Mouse (Mus musculus): ENCODE results near the gene Edn1. TPM values are rescaled to one million over a fixed set of nuclear protein-coding genes. Genes with fewer than 3 reads are reported as not detected.

Edn1 gene
- polyA plus RNA-seq, 1 experiment from 2014 or later: 1.1 TPM

DNA sequence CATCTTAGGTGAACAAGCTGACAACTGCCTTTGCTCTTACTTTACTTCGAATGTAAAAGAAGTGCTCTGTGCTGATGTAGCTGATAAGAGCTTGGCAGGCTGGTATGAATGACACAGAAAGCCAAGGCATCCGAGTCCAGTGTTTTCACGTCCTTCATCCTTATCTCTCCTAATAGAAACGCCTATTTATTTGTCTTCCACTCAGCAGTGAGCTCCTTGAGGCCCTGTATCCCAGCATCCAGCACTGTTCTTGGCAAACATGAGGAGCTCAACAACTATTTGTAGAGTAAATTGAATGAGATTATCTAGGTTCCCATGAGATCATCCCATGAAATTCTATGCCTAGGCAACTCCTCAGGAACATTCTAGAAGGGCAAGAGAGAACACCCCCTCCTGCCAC is 35.1 kb downstream of the Edn1 start:
- DNase-seq (ENCODE audit: low spot score) (no peak), ATAC-seq (ENCODE audit: insufficient read depth, low FRiP score, low TSS enrichment) (no peak)
- Histone ChIP-seq H3K27ac (ENCODE audit: low read depth, low read length) (no peak overlapping the region), H3K4me3 (ENCODE audit: low read depth, low read length) (no peak overlapping the region), H3K36me3 (ENCODE audit: control insufficient read depth, insufficient read depth, low read length) (no peaks in the 10 kb centered on the region), H3K4me1 (ENCODE audit: control insufficient read depth, insufficient read depth, low read length) (no peaks in the 10 kb centered on the region), H3K27me3 (ENCODE audit: control insufficient read depth, insufficient read depth, low read length) (no peaks in the 10 kb centered on the region), H3K4me2 (ENCODE audit: low read depth) (no peak overlapping the region), H3K9ac (ENCODE audit: low read length) (no peak overlapping the region), H3K9me3 (ENCODE audit: control insufficient read depth, low read length) (no peaks in the 10 kb centered on the region)
- 80% methylated on average over 4 of the region's 4 CpGs for WGBS

DNA sequence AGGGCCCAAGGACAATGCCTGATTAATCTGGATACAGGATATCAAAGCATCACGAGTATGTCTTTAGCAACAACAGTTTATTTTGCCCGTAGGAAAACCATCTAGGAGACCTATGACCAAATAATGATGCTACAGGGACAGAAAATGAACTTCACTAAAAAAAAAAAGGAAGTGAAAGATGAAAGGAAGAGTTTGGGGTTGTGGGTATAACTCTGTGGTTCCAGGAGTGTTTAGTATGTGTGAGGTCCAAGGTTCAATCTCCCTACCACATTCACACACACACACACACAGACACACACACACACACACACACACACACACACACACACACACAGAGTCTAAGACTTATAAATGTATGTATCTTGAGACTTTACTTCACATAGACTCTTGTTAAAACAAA is 35.8 kb downstream of the Edn1 start:
- no peaks in the 10 kb centered on the region for H3K9me3 ChIP-seq (ENCODE audit: control insufficient read depth, low read length)
- H3K27ac ChIP-seq (ENCODE audit: low read depth, low read length): no peak overlapping the region
- no peaks in the 10 kb centered on the region for H3K27me3 ChIP-seq (ENCODE audit: control insufficient read depth, insufficient read depth, low read length)
- DNase-seq (ENCODE audit: low spot score): no peak
- no peak overlapping the region for H3K9ac ChIP-seq (ENCODE audit: low read length)
- H3K4me3 ChIP-seq (ENCODE audit: low read depth, low read length): no peak overlapping the region
- no peaks in the 10 kb centered on the region for H3K4me1 ChIP-seq (ENCODE audit: control insufficient read depth, insufficient read depth, low read length)
- no peak overlapping the region for H3K4me2 ChIP-seq (ENCODE audit: low read depth)
- 87% methylated on average over 2 of the region's 2 CpGs for WGBS
- no peak for ATAC-seq (ENCODE audit: insufficient read depth, low FRiP score, low TSS enrichment)
- H3K36me3 ChIP-seq (ENCODE audit: control insufficient read depth, insufficient read depth, low read length): no peaks in the 10 kb centered on the region

DNA sequence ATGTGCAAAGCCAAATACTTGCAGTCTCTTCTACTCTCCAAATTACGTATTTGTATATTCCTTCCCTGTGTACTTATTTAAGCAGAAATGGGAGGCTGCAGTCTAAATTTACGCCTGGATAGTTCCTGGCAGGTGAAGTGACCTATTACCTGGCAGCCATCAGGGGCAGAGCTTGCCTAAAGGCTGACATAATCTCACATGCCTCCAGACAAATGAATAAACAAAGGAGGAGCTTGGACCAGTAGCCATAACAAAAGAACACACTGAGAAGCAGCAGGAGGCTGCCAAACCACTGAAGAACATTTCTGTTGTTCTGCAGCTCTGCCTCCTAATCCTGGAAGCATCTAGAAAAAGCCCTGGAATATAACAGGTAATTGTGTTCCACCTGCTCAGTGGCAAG is 38.2 kb downstream of the Edn1 start:
- Histone ChIP-seq H3K9ac (ENCODE audit: low read length) (no peak overlapping the region), H3K27me3 (ENCODE audit: control insufficient read depth, insufficient read depth, low read length) (no peaks in the 10 kb centered on the region), H3K4me3 (ENCODE audit: low read depth, low read length) (no peak overlapping the region), H3K4me2 (ENCODE audit: low read depth) (no peak overlapping the region), H3K9me3 (ENCODE audit: control insufficient read depth, low read length) (no peaks in the 10 kb centered on the region), H3K36me3 (ENCODE audit: control insufficient read depth, insufficient read depth, low read length) (no peaks in the 10 kb centered on the region), H3K4me1 (ENCODE audit: control insufficient read depth, insufficient read depth, low read length) (no peaks in the 10 kb centered on the region), H3K27ac (ENCODE audit: low read depth, low read length) (no peak overlapping the region)
- DNase-seq (ENCODE audit: low spot score) (no peak), ATAC-seq (ENCODE audit: insufficient read depth, low FRiP score, low TSS enrichment) (no peak)
- WGBS: 81% methylated on average over 2 of the region's 2 CpGs

DNA sequence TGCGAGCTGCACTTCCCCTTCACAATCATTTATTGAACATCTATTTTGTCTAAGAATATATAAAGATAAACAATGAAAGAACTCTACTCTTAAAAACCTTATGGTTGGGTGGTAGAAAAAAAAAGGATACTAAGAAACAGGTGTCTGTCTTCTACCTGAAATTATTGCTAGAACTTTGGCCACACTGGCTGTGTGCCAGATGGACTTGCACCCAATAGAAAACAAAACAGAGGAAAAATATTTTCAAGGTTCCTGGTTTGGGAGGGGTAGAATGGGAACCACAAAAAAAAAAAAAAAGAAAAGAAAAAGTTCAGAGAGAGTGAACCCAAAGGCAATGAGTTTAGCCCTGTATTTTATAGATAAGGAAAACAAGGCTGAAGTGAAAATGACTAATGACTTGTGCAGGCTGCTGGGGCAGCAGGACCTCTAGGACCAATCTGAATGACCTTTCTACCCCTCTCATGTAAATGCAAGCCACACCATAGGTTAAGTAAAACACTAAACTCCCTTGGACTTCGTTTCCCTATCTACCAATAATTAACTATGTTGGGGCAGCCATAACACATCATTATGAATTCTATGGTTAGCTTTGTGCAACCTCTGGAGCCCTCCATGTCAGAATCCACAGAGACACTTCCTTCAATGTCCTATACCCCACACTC is 40.7 kb downstream of the Edn1 start:
- WGBS: 75% methylated on average over 2 of the region's 2 CpGs
- no peak overlapping the region for H3K27ac ChIP-seq (ENCODE audit: low read depth, low read length)
- H3K4me3 ChIP-seq (ENCODE audit: low read depth, low read length): no peak overlapping the region
- DNase-seq (ENCODE audit: low spot score) (no peak), ATAC-seq (ENCODE audit: insufficient read depth, low FRiP score, low TSS enrichment) (no peak)
- H3K4me1 ChIP-seq (ENCODE audit: control insufficient read depth, insufficient read depth, low read length): no peaks in the 10 kb centered on the region
- H3K4me2 ChIP-seq (ENCODE audit: low read depth): no peak overlapping the region
- no peaks in the 10 kb centered on the region for H3K36me3 ChIP-seq (ENCODE audit: control insufficient read depth, insufficient read depth, low read length)
- no peaks in the 10 kb centered on the region for H3K27me3 ChIP-seq (ENCODE audit: control insufficient read depth, insufficient read depth, low read length)
- H3K9me3 ChIP-seq (ENCODE audit: control insufficient read depth, low read length): no peaks in the 10 kb centered on the region
- no peak overlapping the region for H3K9ac ChIP-seq (ENCODE audit: low read length)

DNA sequence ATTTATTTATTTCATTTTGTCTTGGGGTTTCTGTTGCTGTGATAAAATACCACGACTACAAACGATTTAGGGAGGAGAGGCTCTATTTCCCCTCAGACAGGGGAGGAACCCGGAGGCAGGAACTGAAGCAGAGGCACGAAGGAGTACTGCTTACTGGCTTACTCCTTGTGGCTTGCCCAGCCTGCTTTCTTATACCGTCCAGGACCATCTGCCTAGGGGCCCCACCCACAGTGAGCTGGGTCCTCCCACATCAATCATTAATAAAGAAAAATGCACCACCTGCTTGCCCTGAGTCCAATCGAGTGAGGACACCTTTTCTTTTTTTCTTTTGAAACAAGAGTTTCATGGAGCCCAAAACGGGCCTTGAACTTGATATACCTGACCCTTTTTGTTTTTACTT is 44.2 kb downstream of the Edn1 start:
- ATAC-seq (ENCODE audit: insufficient read depth, low FRiP score, low TSS enrichment) (no peak), DNase-seq (ENCODE audit: low spot score) (no peak)
- no peaks in the 10 kb centered on the region for H3K27me3 ChIP-seq (ENCODE audit: control insufficient read depth, insufficient read depth, low read length)
- H3K27ac ChIP-seq (ENCODE audit: low read depth, low read length): no peak overlapping the region
- no peaks in the 10 kb centered on the region for H3K36me3 ChIP-seq (ENCODE audit: control insufficient read depth, insufficient read depth, low read length)
- no peak overlapping the region for H3K9ac ChIP-seq (ENCODE audit: low read length)
- 78% methylated on average over 7 of the region's 7 CpGs for WGBS
- H3K4me2 ChIP-seq (ENCODE audit: low read depth): no peak overlapping the region
- no peaks in the 10 kb centered on the region for H3K4me1 ChIP-seq (ENCODE audit: control insufficient read depth, insufficient read depth, low read length)
- no peak overlapping the region for H3K4me3 ChIP-seq (ENCODE audit: low read depth, low read length)
- H3K9me3 ChIP-seq (ENCODE audit: control insufficient read depth, low read length): no peaks in the 10 kb centered on the region

DNA sequence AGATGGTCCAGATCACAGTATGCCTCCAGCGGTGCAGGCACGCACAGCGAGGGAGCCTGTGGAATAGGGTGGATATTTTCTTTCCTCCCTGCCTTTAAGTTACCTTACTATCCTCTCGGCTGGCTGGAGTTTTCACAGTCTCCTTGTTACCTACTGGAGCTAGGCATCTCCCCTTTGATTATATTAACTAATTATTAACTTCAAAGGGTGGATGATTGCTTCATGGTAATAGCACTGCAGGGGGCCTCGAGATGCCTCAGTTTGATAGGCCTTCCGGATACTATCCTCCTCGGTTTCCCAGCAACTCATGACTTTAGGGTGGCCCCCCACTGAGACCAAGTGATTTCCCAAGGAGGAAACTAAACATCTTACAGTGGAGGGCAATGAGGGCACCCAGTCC is 45.1 kb downstream of the Edn1 start:
- no peaks in the 10 kb centered on the region for H3K4me1 ChIP-seq (ENCODE audit: control insufficient read depth, insufficient read depth, low read length)
- no peaks in the 10 kb centered on the region for H3K27me3 ChIP-seq (ENCODE audit: control insufficient read depth, insufficient read depth, low read length)
- H3K9ac ChIP-seq (ENCODE audit: low read length): no peak overlapping the region
- no peak overlapping the region for H3K4me2 ChIP-seq (ENCODE audit: low read depth)
- H3K36me3 ChIP-seq (ENCODE audit: control insufficient read depth, insufficient read depth, low read length): no peaks in the 10 kb centered on the region
- DNase-seq (ENCODE audit: low spot score) (no peak), ATAC-seq (ENCODE audit: insufficient read depth, low FRiP score, low TSS enrichment) (no peak)
- H3K4me3 ChIP-seq (ENCODE audit: low read depth, low read length): no peak overlapping the region
- H3K9me3 ChIP-seq (ENCODE audit: control insufficient read depth, low read length): no peaks in the 10 kb centered on the region
- WGBS: 13% methylated on average over 7 of the region's 7 CpGs
- H3K27ac ChIP-seq (ENCODE audit: low read depth, low read length): no peak overlapping the region

DNA sequence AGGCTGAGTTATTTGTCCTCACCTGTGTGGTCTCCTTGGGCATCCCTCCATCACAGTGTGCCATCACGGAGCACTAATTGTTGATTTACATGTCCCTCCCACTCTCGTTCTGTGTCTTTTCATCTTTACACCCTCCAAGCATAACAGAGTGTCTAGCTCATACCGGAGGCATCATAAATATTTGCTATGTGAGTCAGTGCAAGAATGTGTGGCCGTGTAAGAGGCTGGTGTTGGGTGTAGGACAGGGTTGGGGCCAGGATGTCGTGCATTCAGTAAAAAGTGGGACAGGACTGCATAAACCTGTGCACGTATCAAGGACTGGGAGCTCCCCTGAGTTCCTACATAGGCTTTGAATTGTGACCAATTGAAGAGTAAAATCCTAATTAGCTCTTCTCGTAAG is 50.4 kb downstream of the Edn1 start:
- no peaks in the 10 kb centered on the region for H3K27me3 ChIP-seq (ENCODE audit: control insufficient read depth, insufficient read depth, low read length)
- ATAC-seq (ENCODE audit: insufficient read depth, low FRiP score, low TSS enrichment) (no peak), DNase-seq (ENCODE audit: low spot score) (no peak)
- no peak overlapping the region for H3K4me2 ChIP-seq (ENCODE audit: low read depth)
- H3K27ac ChIP-seq (ENCODE audit: low read depth, low read length): no peak overlapping the region
- no peak overlapping the region for H3K9ac ChIP-seq (ENCODE audit: low read length)
- H3K4me1 ChIP-seq (ENCODE audit: control insufficient read depth, insufficient read depth, low read length): no peaks in the 10 kb centered on the region
- WGBS: 78% methylated on average over 7 of the region's 7 CpGs
- no peak overlapping the region for H3K4me3 ChIP-seq (ENCODE audit: low read depth, low read length)
- no peaks in the 10 kb centered on the region for H3K36me3 ChIP-seq (ENCODE audit: control insufficient read depth, insufficient read depth, low read length)
- no peaks in the 10 kb centered on the region for H3K9me3 ChIP-seq (ENCODE audit: control insufficient read depth, low read length)

Other genes starting within 250 kb of the Edn1 start
- gene Hivep1, start 249.5 kb upstream of the Edn1 start, polyA plus RNA-seq (2014; fragmentation: Nextera tagmentation; extraction: Ambion mirVana): 13.0 and 13.5 TPM in 2 replicates

Data from neural tube, embryonic 11.5 days (tissue).